Mouse (Mus musculus) intestine, postnatal 0 days (tissue): ENCODE results near the gene 4931428L18Rik. TPM values are rescaled to one million over a fixed set of nuclear protein-coding genes. Genes with fewer than 3 reads are reported as not detected.

Source experiments
- ATAC-seq: fragments of 200-750 bp; cut with Nextera tagmentation; 2 replicates; pipeline ENCODE4 v1.8.0; 2017; ENCODE audit warnings: mild to moderate bottlenecking, moderate TSS enrichment, moderate library complexity
- H3K27ac ChIP-seq: fragments of 300-500 bp; sonication (generic); 2 replicates; pipeline ENCODE4 v1.5.1; 2014; ENCODE audit warnings: mild to moderate bottlenecking, low read depth, low read length, moderate library complexity
- H3K27me3 ChIP-seq: fragments of 300-500 bp; sonication (generic); replicated peaks from 2 replicates; pipeline ENCODE4 v1.6.1; 2014; ENCODE audit warnings: low read length, mixed read lengths; ENCODE audit not compliant: control insufficient read depth, insufficient read depth
- H3K36me3 ChIP-seq: fragments of 300-500 bp; sonication (generic); 2 replicates; pipeline ENCODE4 v1.6.1; 2014; ENCODE audit warnings: mild to moderate bottlenecking, moderate library complexity; ENCODE audit not compliant: control insufficient read depth, insufficient read depth
- H3K4me1 ChIP-seq: fragments of 300-500 bp; sonication (generic); replicated peaks from 2 replicates; pipeline ENCODE4 v1.6.1; 2014; ENCODE audit warnings: antibody characterized with exemption, low read length, mixed read lengths; ENCODE audit not compliant: control insufficient read depth, insufficient read depth
- H3K4me2 ChIP-seq: fragments of 300-500 bp; sonication (generic); replicated peaks from 2 replicates; pipeline ENCODE4 v1.6.1; 2014; ENCODE audit warnings: low read depth, mild to moderate bottlenecking, moderate library complexity
- H3K4me3 ChIP-seq: fragments of 300-500 bp; sonication (generic); 2 replicates; pipeline ENCODE4 v1.5.1; 2014; ENCODE audit warnings: low read depth, low read length
- H3K9ac ChIP-seq: fragments of 300-500 bp; sonication (generic); 2 replicates; pipeline ENCODE4 v1.6.1; 2014; ENCODE audit warnings: mild to moderate bottlenecking, low read depth, low read length
- H3K9me3 ChIP-seq: fragments of 300-500 bp; sonication (generic); 2 replicates; pipeline ENCODE4 v1.6.1; 2016; ENCODE audit warnings: mixed run types; ENCODE audit not compliant: control insufficient read depth
- CTCF ChIP-seq: sonication (generic); IDR thresholded peaks from 2 replicates; pipeline ENCODE4 v1.5.1; 2016; ENCODE audit warnings: low read depth, mild to moderate bottlenecking, control low read depth, antibody characterized with exemption, moderate library complexity
- WGBS: fragments of 180-500 bp; shearing (Covaris S2); extraction: QIAGEN DNeasy Blood & Tissue Kit; methylation state at CpG from one replicate; pipeline ENCODE4 v1.1.7; 2014; 5-methylcytosine and 5-hydroxymethylcytosine counted together
- polyA plus RNA-seq: library from polyadenylated mRNA; unstranded; fragments of >200 nt; fragmentation: Nextera tagmentation; extraction: Ambion mirVana; gene quantifications from 2 replicates; pipeline ENCODE4 v1.2.1, GENCODE M21; 2015

The 4931428L18Rik gene
- polyA plus RNA-seq, result 0.16 TPM in 1 of 2 replicates, not detected in the other

DNA sequence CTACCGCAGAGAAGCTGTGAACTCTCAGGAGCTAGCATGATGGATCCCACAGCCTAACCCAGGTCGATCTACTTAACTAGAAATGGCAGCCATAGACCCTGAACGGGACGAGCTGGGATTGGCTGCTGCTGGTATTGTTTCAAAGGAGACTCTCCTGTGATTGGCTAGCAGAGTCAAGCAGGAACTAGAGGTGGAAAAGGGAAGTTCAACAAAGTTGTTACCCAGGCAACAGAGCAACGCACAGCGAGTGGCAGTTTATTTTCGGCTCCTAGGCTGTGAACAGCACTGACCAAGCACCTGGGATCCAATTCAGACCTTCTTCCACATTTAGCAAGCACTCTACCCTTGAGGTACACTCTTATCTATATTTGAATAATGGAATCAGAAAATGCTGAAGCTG, at the start of gene 4931428L18Rik, which contains the start of gene Pih1d3:
TSS of gene 4931428L18Rik (minus strand) at position 121 of the 400 bp plus-strand sequence.
TSS of gene Pih1d3 (plus strand) at position 275 of the 400 bp plus-strand sequence.
- Histone ChIP-seq H3K9ac (no peak within 1 kb of the TSS), H3K36me3 (no peaks in the 10 kb centered on the region), H3K4me1 (no peaks in the 10 kb centered on the region), H3K27me3 (no peaks in the 10 kb centered on the region), H3K4me3 (no peak within 1 kb of the TSS), H3K9me3 (no peaks in the 10 kb centered on the region), H3K27ac (no peak within 1 kb of the TSS), H3K4me2 (no peak within 1 kb of the TSS)
- WGBS, result 84% methylated on average over 7 of the region's 7 CpGs
- no peak for ATAC-seq
- no peak for TF ChIP-seq CTCF

DNA sequence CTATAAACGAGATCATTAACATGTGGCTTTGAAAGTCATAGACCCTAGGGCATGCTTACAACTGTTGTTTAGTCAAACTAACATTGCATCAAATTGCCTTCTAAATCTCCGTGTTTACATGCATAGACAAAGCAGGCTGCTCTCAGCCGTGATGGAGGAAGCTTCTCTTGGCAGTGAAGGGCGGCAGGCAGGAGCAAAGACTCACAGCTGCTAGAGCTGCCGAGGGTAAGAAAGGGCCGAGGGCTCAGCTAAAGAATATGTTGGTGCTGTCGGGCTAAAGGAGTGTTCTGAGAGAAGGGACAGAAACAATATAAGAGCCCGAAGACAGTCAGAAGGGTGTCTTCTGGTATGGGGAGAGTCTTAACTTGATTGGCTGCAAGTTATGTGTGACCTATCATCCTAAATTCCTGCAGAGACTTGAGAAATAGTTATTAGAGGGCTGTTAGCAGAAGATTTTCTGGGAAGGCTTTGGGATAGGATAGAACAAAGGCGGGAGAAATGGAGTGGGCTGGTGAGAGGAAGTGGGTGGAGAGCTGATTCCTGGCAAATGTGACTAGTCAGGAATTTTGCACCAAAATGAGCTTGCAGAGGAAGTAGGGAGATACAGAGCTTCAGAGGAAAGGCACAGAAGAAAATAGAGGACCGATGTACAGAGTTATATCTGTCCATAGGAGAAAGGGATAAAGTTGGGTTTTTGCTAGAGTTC, 37.9 kb upstream of the 4931428L18Rik start:
- ATAC-seq, result no peak
- WGBS, result 55% methylated on average over 10 of the region's 10 CpGs
- H3K4me3 ChIP-seq, result no peak overlapping the region
- no peaks in the 10 kb centered on the region for H3K27me3 ChIP-seq
- H3K4me1 ChIP-seq, result no peaks in the 10 kb centered on the region
- no peak overlapping the region for H3K9ac ChIP-seq
- no peak overlapping the region for H3K27ac ChIP-seq
- no peak overlapping the region for H3K4me2 ChIP-seq
- no peaks in the 10 kb centered on the region for H3K36me3 ChIP-seq
- H3K9me3 ChIP-seq, result no peaks in the 10 kb centered on the region
- no peak for TF ChIP-seq CTCF

DNA sequence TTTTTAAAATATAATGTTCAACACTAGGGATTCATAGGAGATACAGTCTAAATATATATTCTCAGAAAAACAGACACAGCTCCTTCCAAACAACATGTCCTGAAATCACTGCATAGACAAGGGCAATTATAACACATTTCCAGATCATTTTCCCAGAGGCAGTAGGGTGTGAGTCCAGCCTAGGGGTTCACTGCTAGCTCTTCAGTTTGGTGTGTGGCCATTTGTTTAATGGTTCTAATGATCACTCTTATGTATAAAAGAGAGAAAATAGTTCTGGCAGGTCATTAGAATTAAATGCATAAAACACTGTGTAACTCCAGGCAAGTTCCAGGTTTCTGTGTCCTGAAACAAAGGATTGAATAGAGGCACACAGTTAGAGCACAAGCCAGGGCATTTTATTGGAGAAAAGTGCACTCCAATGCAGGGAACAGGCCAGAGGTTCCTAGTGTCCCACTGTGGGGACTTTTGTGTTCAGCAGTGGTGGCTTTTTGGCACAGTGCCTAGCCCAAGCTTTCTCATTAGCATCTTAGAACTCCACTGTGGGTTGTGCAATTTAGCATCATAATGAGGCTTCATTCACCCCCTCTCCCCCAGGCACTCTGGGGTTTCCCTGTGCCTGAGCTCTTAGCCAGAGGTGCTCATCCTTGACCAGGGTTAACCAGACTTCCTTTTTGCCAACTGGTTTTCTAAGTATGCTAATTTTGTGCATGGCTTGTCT, 11.0 kb upstream of the 4931428L18Rik start:
- no peak overlapping the region for H3K9ac ChIP-seq
- no peak overlapping the region for H3K27ac ChIP-seq
- no peaks in the 10 kb centered on the region for H3K4me1 ChIP-seq
- no peaks in the 10 kb centered on the region for H3K9me3 ChIP-seq
- no peak for ATAC-seq
- H3K4me3 ChIP-seq, result no peak overlapping the region
- TF ChIP-seq CTCF, result no peak
- H3K36me3 ChIP-seq, result no peaks in the 10 kb centered on the region
- H3K27me3 ChIP-seq, result no peaks in the 10 kb centered on the region
- no peak overlapping the region for H3K4me2 ChIP-seq

DNA sequence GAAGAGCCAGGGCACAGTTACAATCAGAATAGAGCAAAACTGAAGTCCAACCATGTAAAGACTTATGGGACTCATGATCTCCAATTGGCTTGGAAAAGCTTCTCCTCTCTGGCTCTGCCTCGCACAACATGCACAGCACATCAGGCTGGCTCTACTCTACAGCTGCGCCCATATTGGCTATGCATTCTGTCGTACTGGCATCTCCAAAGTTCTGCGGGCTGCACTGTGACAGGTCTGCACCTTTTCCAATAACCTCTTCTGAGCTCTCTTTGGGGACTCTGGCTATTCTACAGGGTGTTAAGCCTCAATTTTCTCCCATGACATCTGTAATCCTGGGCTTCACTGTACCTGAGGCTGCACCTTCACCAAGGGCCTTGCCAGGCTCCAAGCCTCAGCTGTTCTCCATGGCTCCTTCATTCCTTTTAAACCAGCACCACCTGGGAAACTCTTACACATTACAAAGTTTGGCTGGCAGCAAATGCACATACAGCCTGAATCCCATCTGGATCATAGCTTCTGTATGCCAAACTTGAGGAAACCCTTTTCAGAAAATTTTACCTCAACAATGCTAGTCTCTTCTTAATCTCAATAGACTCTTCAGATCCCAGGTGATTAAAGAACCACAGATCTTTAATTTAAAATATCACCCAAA, 1.8 kb downstream of the 4931428L18Rik start:
- no peaks in the 10 kb centered on the region for H3K4me1 ChIP-seq
- H3K9me3 ChIP-seq, result no peaks in the 10 kb centered on the region
- no peak overlapping the region for H3K9ac ChIP-seq
- no peaks in the 10 kb centered on the region for H3K36me3 ChIP-seq
- H3K4me2 ChIP-seq, result no peak overlapping the region
- H3K27me3 ChIP-seq, result no peaks in the 10 kb centered on the region
- TF ChIP-seq CTCF, result no peak
- no peak overlapping the region for H3K27ac ChIP-seq
- no peak for ATAC-seq
- WGBS, result 93% methylated on average over 4 of the region's 4 CpGs
- H3K4me3 ChIP-seq, result no peak overlapping the region

DNA sequence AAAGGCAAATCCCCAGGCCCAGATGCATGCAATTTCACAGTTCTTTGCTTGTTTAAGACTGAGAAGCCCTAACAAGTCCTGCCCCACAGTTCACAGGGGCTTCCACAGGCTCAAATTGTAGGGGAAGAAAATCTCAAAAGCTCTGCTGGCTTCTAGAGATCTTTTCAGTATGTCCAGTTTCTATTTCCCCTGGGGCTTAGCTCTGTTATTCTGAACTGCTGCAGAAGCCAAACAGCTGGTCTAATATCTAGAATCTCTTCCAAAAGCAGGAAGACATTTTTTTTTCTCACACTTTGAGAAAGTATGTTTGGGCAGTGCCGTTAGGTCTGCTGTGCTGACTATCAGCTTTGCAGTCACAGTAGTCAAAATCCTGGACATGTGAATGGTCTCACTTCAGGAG, 7.7 kb downstream of the 4931428L18Rik start:
- Histone ChIP-seq H3K9me3 (no peaks in the 10 kb centered on the region), H3K27ac (no peak overlapping the region), H3K4me2 (no peak overlapping the region), H3K27me3 (no peaks in the 10 kb centered on the region), H3K9ac (no peak overlapping the region), H3K4me1 (no peaks in the 10 kb centered on the region), H3K36me3 (no peaks in the 10 kb centered on the region), H3K4me3 (no peak overlapping the region)
- 67% methylated on average over 1 of the region's 1 CpGs for WGBS
- no peak for ATAC-seq
- no peak for TF ChIP-seq CTCF

DNA sequence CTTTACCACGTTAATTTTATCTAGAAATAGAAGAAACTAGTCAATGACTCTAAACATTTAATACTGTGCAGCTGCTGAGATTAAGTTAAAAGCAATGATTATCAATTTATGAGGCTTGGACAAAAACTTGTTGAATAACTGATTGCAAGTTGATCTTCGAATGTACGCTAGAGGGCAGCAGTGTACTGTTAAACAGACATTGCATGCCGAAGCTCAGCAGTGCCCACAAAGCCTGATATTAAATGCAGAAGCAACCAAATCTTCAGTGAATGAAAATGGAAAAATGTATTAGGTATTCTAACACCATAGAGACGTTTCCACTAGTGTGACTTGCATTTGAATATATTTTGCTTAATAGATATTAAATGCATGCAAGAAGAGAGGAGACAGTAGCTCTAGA, 12.3 kb downstream of the 4931428L18Rik start:
- H3K36me3 ChIP-seq, result no peaks in the 10 kb centered on the region
- peak; percentile 88 for TF ChIP-seq CTCF

More for the DNA sequence above, 12.3 kb downstream of the 4931428L18Rik start:
- H3K4me2 ChIP-seq, result no peak overlapping the region
- no peak for ATAC-seq
- under 1% methylated on average over 5 of the region's 5 CpGs for WGBS
- no peak overlapping the region for H3K27ac ChIP-seq
- no peak overlapping the region for H3K9ac ChIP-seq
- no peaks in the 10 kb centered on the region for H3K27me3 ChIP-seq
- H3K4me1 ChIP-seq, result no peaks in the 10 kb centered on the region
- no peaks in the 10 kb centered on the region for H3K9me3 ChIP-seq
- no peak overlapping the region for H3K4me3 ChIP-seq
